21 mouse cellular contexts compared by ENCODE assay signal in genomic region chr6:144972351-144972750, GRCm38 (mm10).
"Had no signal": no experiment of that assay in that cellular context is flagged by ENCODE, and none has a peak within 500 bp of the region (broad histone marks: within the 10 kb centered on the region; RNA-seq: fewer than 3 reads in every experiment).

No protein-coding gene starts in this region.

- H3K27me3 ChIP-seq: lung, embryonic 15.5 days; midbrain, embryonic 13.5 days; neural tube, embryonic 12.5 days had no signal

- H3K4me2 ChIP-seq: lung, embryonic 15.5 days; midbrain, embryonic 11.5 days; midbrain, embryonic 13.5 days; neural tube, embryonic 12.5 days had no signal

- H3K9ac ChIP-seq: liver, postnatal 0 days; lung, embryonic 15.5 days; midbrain, embryonic 13.5 days; neural tube, embryonic 12.5 days had no signal

- DNase-seq: liver, postnatal 0 days; lung, adult 2 months; lung, postnatal 14 days; lung, postnatal 36 days; retina, postnatal 1 day; right cerebral cortex, adult 18-20 months; right cerebral cortex, postnatal 25 days; right cerebral cortex, postnatal 4 days; spleen, adult 18-20 months; thymus, adult 18-20 months; thymus, postnatal 14 days; thymus, postnatal 36 days had no signal

- ATAC-seq: liver, postnatal 0 days; lung, postnatal 0 days; midbrain, embryonic 13.5 days; midbrain, embryonic 16.5 days had no signal

- H3K27ac ChIP-seq: lung, embryonic 15.5 days; macrophage; midbrain, embryonic 13.5 days; neural tube, embryonic 12.5 days had no signal

- H3K36me3 ChIP-seq: lung, embryonic 15.5 days; midbrain, embryonic 13.5 days; neural tube, embryonic 12.5 days had no signal

- H3K4me3 ChIP-seq: lung, embryonic 15.5 days; megakaryocyte, embryonic 14.5 days; midbrain, embryonic 13.5 days; myocyte; neural tube, embryonic 12.5 days had no signal

- H3K4me1 ChIP-seq: lung, embryonic 15.5 days; megakaryocyte, embryonic 14.5 days; midbrain, embryonic 13.5 days; neural tube, embryonic 12.5 days had no signal

- H3K9me3 ChIP-seq: lung, embryonic 15.5 days; midbrain, embryonic 13.5 days; neural tube, embryonic 12.5 days had no signal
